Mouse (Mus musculus) intestine, postnatal 0 days (tissue): ENCODE data around the gene Lrrc4b. TPM values are rescaled to one million over a fixed set of nuclear protein-coding genes. Genes with fewer than 3 reads are reported as not detected.

Source experiments
- ATAC-seq: fragments of 200-750 bp; cut with Nextera tagmentation; 2 replicates; pipeline ENCODE4 v1.8.0; 2017; ENCODE audit warnings: mild to moderate bottlenecking, moderate TSS enrichment, moderate library complexity
- H3K27ac ChIP-seq: fragments of 300-500 bp; sonication (generic); 2 replicates; pipeline ENCODE4 v1.5.1; 2014; ENCODE audit warnings: mild to moderate bottlenecking, low read depth, low read length, moderate library complexity
- H3K27me3 ChIP-seq: fragments of 300-500 bp; sonication (generic); replicated peaks from 2 replicates; pipeline ENCODE4 v1.6.1; 2014; ENCODE audit warnings: low read length, mixed read lengths; ENCODE audit not compliant: control insufficient read depth, insufficient read depth
- H3K36me3 ChIP-seq: fragments of 300-500 bp; sonication (generic); 2 replicates; pipeline ENCODE4 v1.6.1; 2014; ENCODE audit warnings: mild to moderate bottlenecking, moderate library complexity; ENCODE audit not compliant: control insufficient read depth, insufficient read depth
- H3K4me1 ChIP-seq: fragments of 300-500 bp; sonication (generic); replicated peaks from 2 replicates; pipeline ENCODE4 v1.6.1; 2014; ENCODE audit warnings: antibody characterized with exemption, low read length, mixed read lengths; ENCODE audit not compliant: control insufficient read depth, insufficient read depth
- H3K4me2 ChIP-seq: fragments of 300-500 bp; sonication (generic); replicated peaks from 2 replicates; pipeline ENCODE4 v1.6.1; 2014; ENCODE audit warnings: low read depth, mild to moderate bottlenecking, moderate library complexity
- H3K4me3 ChIP-seq: fragments of 300-500 bp; sonication (generic); 2 replicates; pipeline ENCODE4 v1.5.1; 2014; ENCODE audit warnings: low read depth, low read length
- H3K9ac ChIP-seq: fragments of 300-500 bp; sonication (generic); 2 replicates; pipeline ENCODE4 v1.6.1; 2014; ENCODE audit warnings: mild to moderate bottlenecking, low read depth, low read length
- H3K9me3 ChIP-seq: fragments of 300-500 bp; sonication (generic); 2 replicates; pipeline ENCODE4 v1.6.1; 2016; ENCODE audit warnings: mixed run types; ENCODE audit not compliant: control insufficient read depth
- CTCF ChIP-seq: sonication (generic); IDR thresholded peaks from 2 replicates; pipeline ENCODE4 v1.5.1; 2016; ENCODE audit warnings: low read depth, mild to moderate bottlenecking, control low read depth, antibody characterized with exemption, moderate library complexity
- WGBS: fragments of 180-500 bp; shearing (Covaris S2); extraction: QIAGEN DNeasy Blood & Tissue Kit; methylation state at CpG from one replicate; pipeline ENCODE4 v1.1.7; 2014; 5-methylcytosine and 5-hydroxymethylcytosine counted together
- polyA plus RNA-seq: library from polyadenylated mRNA; unstranded; fragments of >200 nt; fragmentation: Nextera tagmentation; extraction: Ambion mirVana; gene quantifications from 2 replicates; pipeline ENCODE4 v1.2.1, GENCODE M21; 2015

Gene Lrrc4b
- 0.35 and 0.54 TPM in 2 replicates for polyA plus RNA-seq

GRCm38 (mm10) chr7:44428968-44429521 lies at the start of gene Lrrc4b:
Gene Lrrc4b, plus strand, starts transcription at chr7:44429018.
- Histone ChIP-seq H3K4me2 (peak within 1 kb of the TSS; percentile 59), H3K9ac (peak within 1 kb of the TSS; percentile 37; the same call in 1 of the 2 replicates), H3K27ac (no peak within 1 kb of the TSS), H3K36me3 (no peaks in the 10 kb centered on the region), H3K4me1 (no peaks in the 10 kb centered on the region), H3K27me3 (peaks cover 34% of the 10 kb centered on the region), H3K9me3 (no peaks in the 10 kb centered on the region), H3K4me3 (peak within 1 kb of the TSS; percentile 32)
- 2% methylated on average over 45 of the region's 69 CpGs for WGBS
- ATAC-seq, result no peak
- no peak for TF ChIP-seq CTCF

DNA sequence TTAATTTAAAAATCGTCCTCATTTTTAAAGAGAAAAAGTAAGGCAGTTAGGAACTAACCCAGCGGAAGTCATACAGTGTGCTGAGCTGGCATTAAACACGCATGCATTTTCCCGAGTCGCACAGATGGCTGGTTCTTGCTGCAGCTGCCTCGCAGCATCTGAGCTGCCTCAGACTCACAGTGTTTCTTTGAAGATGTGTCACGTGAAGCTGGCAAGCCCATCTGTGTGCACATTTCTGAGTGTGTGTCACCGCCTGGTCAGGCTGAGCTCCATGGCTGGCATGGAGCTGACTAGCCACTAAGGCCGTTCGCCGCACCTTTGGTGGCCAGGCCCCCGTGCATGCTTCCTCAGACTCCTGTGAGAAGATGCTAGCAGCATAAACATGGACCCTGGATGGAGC lies 46.3 kb upstream of the Lrrc4b start:
- 78% methylated on average over 12 of the region's 12 CpGs for whole genome bisulfite sequencing
- ATAC-seq, result no peak
- no peak for TF ChIP-seq CTCF

GRCm38 (mm10) chr7:44383980-44384715 lies 44.7 kb upstream of the Lrrc4b start, which contains the start of gene Syt3:
Gene Syt3, plus strand, starts transcription at chr7:44384102.
- Histone ChIP-seq H3K9me3 (no peaks in the 10 kb centered on the region), H3K27me3 (peaks cover 18% of the 10 kb centered on the region; the same call in 1 of the 2 replicates), H3K36me3 (no peaks in the 10 kb centered on the region), H3K9ac (no peak within 1 kb of the TSS), H3K27ac (no peak within 1 kb of the TSS), H3K4me2 (peak within 1 kb of the TSS; percentile 85), H3K4me3 (peak within 1 kb of the TSS; percentile 46), H3K4me1 (no peaks in the 10 kb centered on the region)
- no peak for TF ChIP-seq CTCF
- WGBS, result under 1% methylated on average over 31 of the region's 33 CpGs
- peak; percentile 79 for ATAC-seq

More for the DNA sequence above, 46.3 kb upstream of the Lrrc4b start:
- Histone ChIP-seq H3K27ac (no peak overlapping the region), H3K9me3 (no peaks in the 10 kb centered on the region), H3K36me3 (no peaks in the 10 kb centered on the region), H3K4me1 (0 out of 2 replicates have a peak, but pooled peaks cover 2% of the 10 kb centered on the region), H3K4me3 (no peak overlapping the region), H3K4me2 (no peak overlapping the region), H3K27me3 (peaks cover 18% of the 10 kb centered on the region; the same call in 1 of the 2 replicates), H3K9ac (no peak overlapping the region)

DNA sequence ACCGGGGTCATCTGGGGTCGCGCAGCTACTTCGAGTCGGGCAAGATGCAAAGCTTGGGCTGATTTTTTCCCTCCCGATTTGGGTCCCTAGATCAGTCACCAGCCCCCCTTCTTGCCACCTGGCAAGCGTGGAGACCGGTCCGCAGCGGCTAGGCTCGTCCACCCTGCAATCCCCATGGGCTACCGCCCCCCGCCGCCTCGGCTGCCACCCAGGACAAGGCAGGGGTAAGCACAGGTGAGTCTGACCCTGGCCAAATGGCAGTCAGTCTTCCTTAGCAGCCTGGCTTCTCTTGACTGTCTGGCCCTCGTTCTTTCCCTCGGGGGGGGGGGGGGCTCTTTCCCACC lies 44.1 kb upstream of the Lrrc4b start:
- Histone ChIP-seq H3K36me3 (no peaks in the 10 kb centered on the region), H3K9ac (no peak overlapping the region), H3K27ac (no peak overlapping the region), H3K4me2 (peak overlapping the region; percentile 85), H3K4me1 (no peaks in the 10 kb centered on the region), H3K4me3 (peak overlapping the region; percentile 46), H3K27me3 (peaks cover 18% of the 10 kb centered on the region; the same call in 1 of the 2 replicates), H3K9me3 (no peaks in the 10 kb centered on the region)
- 1% methylated on average over 16 of the region's 17 CpGs for WGBS
- ATAC-seq, result peak; percentile 26
- TF ChIP-seq CTCF, result no peak

DNA sequence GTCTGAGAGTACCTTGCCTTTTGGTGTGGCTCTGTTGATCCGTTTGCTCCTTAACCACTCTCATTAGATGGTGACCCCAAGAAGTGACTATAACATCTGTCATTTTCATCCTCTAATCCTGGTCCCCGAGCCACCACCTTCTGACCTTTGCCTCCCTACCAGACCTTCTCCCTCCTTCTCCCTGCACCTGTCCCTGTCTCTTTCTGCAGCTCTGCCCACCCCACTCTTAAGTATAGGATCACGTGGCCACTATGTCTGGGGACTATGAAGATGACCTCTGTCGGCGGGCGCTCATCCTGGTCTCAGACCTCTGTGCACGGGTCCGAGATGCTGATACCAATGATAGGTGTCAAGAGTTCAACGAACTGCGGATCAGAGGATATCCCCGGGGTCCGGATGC lies 43.1 kb upstream of the Lrrc4b start, which contains the start of gene 1700008O03Rik:
TSS of gene 1700008O03Rik (minus strand) at position 101 of the 400 bp plus-strand sequence.
- 80% methylated on average over 12 of the region's 12 CpGs for WGBS
- H3K4me3 ChIP-seq, result peak within 1 kb of the TSS; percentile 46
- H3K4me2 ChIP-seq, result peak within 1 kb of the TSS; percentile 85
- no peak for ATAC-seq
- peaks cover 18% of the 10 kb centered on the region; the same call in 1 of the 2 replicates for H3K27me3 ChIP-seq
- H3K4me1 ChIP-seq, result no peaks in the 10 kb centered on the region
- H3K27ac ChIP-seq, result no peak within 1 kb of the TSS
- no peaks in the 10 kb centered on the region for H3K9me3 ChIP-seq
- H3K36me3 ChIP-seq, result no peaks in the 10 kb centered on the region
- no peak for TF ChIP-seq CTCF
- no peak within 1 kb of the TSS for H3K9ac ChIP-seq

DNA sequence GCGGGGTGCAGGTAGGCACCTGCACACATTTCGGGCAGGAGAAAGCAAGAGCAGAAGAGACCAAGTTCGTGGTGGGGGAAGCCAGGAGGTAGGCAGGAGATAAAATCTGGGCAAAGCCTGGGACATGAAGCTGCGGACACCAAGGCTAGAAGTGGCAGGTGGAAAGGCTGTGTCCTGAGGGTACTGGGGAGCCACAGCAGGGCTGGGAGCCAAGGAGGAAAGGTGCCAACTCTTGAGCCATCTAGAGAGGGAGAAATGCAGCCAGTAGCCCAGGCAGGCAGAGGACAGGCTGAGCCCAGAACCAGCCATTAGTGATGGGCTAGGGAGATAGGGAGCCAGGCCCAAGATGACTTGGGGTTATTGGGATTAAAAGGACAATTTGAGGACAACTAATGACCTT lies 37.0 kb upstream of the Lrrc4b start:
- no peak overlapping the region for H3K4me3 ChIP-seq
- 0 out of 2 replicates have a peak, but pooled peaks cover under 1% of the 10 kb centered on the region for H3K27me3 ChIP-seq
- H3K9me3 ChIP-seq, result no peaks in the 10 kb centered on the region
- no peaks in the 10 kb centered on the region for H3K4me1 ChIP-seq
- 83% methylated on average over 4 of the region's 4 CpGs for WGBS
- no peak for TF ChIP-seq CTCF
- H3K36me3 ChIP-seq, result no peaks in the 10 kb centered on the region
- ATAC-seq, result no peak
- no peak overlapping the region for H3K27ac ChIP-seq
- H3K4me2 ChIP-seq, result no peak overlapping the region
- H3K9ac ChIP-seq, result no peak overlapping the region
